Mouse (Mus musculus) bone marrow, adult 2 months (tissue): ENCODE data around the gene Atp2b2.

Source experiments
- CTCF ChIP-seq: fragments of 200-500 bp; IDR thresholded peaks from 2 replicates; pipeline ENCODE4 v1.5.1; 2011; ENCODE audit warnings: low read length, control low read depth; ENCODE audit not compliant: control insufficient read depth, insufficient read depth
- POLR2A ChIP-seq: fragments of 200-500 bp; IDR thresholded peaks from 2 replicates; pipeline ENCODE4 v1.6.1; 2011; ENCODE audit warnings: low read depth, mild to moderate bottlenecking, control low read depth, low read length, borderline replicate concordance; ENCODE audit not compliant: control insufficient read depth

- TF ChIP-seq CTCF (no peak), POLR2A (no peak)
Measured at GRCm38 (mm10) chr6:113891225-113891967, 151.0 kb downstream of the Atp2b2 start.
